Mouse (Mus musculus): ENCODE measurements around the gene Gosr2. TPM values are rescaled to one million over a fixed set of nuclear protein-coding genes. Genes with fewer than 3 reads are reported as not detected.

Gene Gosr2
- polyA plus RNA-seq, 1 experiment from 2014 or later, result 37.2 TPM

GRCm38 (mm10) chr11:103662546-103662945 is 35.2 kb downstream of the Gosr2 start:
- H3K36me3 ChIP-seq (replicated peaks), result no peaks in the 10 kb centered on the region
- no peaks in the 10 kb centered on the region for H3K9me3 ChIP-seq (replicated peaks)
- H3K9ac ChIP-seq, result no peak overlapping the region
- H3K27me3 ChIP-seq, result peaks cover 9% of the 10 kb centered on the region
- no peak overlapping the region for H3K4me2 ChIP-seq
- H3K27ac ChIP-seq (replicated peaks), result no peak overlapping the region
- H3K4me3 ChIP-seq (replicated peaks), result no peak overlapping the region
- no peak for ATAC-seq (ENCODE audit: insufficient read depth)
- 62% methylated on average over 5 of the region's 5 CpGs for WGBS (ENCODE audit: insufficient replicate concordance)
- H3K4me1 ChIP-seq (replicated peaks), result no peaks in the 10 kb centered on the region

- Histone ChIP-seq H3K4me1 (replicated peaks) (no peaks in the 10 kb centered on the region), H3K36me3 (replicated peaks) (no peaks in the 10 kb centered on the region), H3K9ac (no peak overlapping the region), H3K4me3 (replicated peaks) (no peak overlapping the region), H3K27me3 (peaks cover 6% of the 10 kb centered on the region), H3K4me2 (no peak overlapping the region), H3K9me3 (replicated peaks) (no peaks in the 10 kb centered on the region), H3K27ac (replicated peaks) (no peak overlapping the region)
- WGBS (ENCODE audit: insufficient replicate concordance), result 40% methylated on average over 4 of the region's 4 CpGs
- no peak for ATAC-seq (ENCODE audit: insufficient read depth)
Observed at GRCm38 (mm10) chr11:103661863-103662262, 35.8 kb downstream of the Gosr2 start.

- no peaks in the 10 kb centered on the region for H3K4me1 ChIP-seq (replicated peaks)
Observed at GRCm38 (mm10) chr11:103658189-103658588, 39.5 kb downstream of the Gosr2 start.

GRCm38 (mm10) chr11:103656520-103656919 is 41.2 kb downstream of the Gosr2 start:
- H3K4me2 ChIP-seq, result no peak overlapping the region
- no peak overlapping the region for H3K9ac ChIP-seq
- no peak overlapping the region for H3K4me3 ChIP-seq (replicated peaks)
- WGBS (ENCODE audit: insufficient replicate concordance), result 9% methylated on average over 3 of the region's 3 CpGs
- peaks cover 26% of the 10 kb centered on the region for H3K27me3 ChIP-seq
- H3K4me1 ChIP-seq (replicated peaks), result no peaks in the 10 kb centered on the region
- no peaks in the 10 kb centered on the region for H3K36me3 ChIP-seq (replicated peaks)
- no peaks in the 10 kb centered on the region for H3K9me3 ChIP-seq (replicated peaks)
- ATAC-seq (ENCODE audit: insufficient read depth), result no peak
- H3K27ac ChIP-seq (replicated peaks), result no peak overlapping the region

More at GRCm38 (mm10) chr11:103658189-103658588, 39.5 kb downstream of the Gosr2 start:
- Histone ChIP-seq H3K36me3 (replicated peaks) (no peaks in the 10 kb centered on the region), H3K4me2 (no peak overlapping the region), H3K9me3 (replicated peaks) (no peaks in the 10 kb centered on the region), H3K4me3 (replicated peaks) (no peak overlapping the region), H3K27me3 (peaks cover 10% of the 10 kb centered on the region), H3K27ac (replicated peaks) (no peak overlapping the region), H3K9ac (no peak overlapping the region)
- WGBS (ENCODE audit: insufficient replicate concordance), result 63% methylated on average over 7 of the region's 7 CpGs
- ATAC-seq (ENCODE audit: insufficient read depth), result no peak

GRCm38 (mm10) chr11:103653359-103653965 is 44.2 kb downstream of the Gosr2 start:
- 55% methylated on average over 10 of the region's 10 CpGs for whole genome bisulfite sequencing (ENCODE audit: insufficient replicate concordance)
- no peak for ATAC-seq (ENCODE audit: insufficient read depth)
- Histone ChIP-seq H3K9me3 (replicated peaks) (no peaks in the 10 kb centered on the region), H3K9ac (no peak overlapping the region), H3K27ac (replicated peaks) (no peak overlapping the region), H3K27me3 (peaks cover 57% of the 10 kb centered on the region), H3K36me3 (replicated peaks) (no peaks in the 10 kb centered on the region), H3K4me1 (replicated peaks) (no peaks in the 10 kb centered on the region), H3K4me2 (no peak overlapping the region), H3K4me3 (replicated peaks) (no peak overlapping the region)

GRCm38 (mm10) chr11:103651426-103651825 is 46.3 kb downstream of the Gosr2 start:
- Histone ChIP-seq H3K4me2 (no peak overlapping the region), H3K9me3 (replicated peaks) (no peaks in the 10 kb centered on the region), H3K9ac (no peak overlapping the region), H3K36me3 (replicated peaks) (no peaks in the 10 kb centered on the region), H3K4me3 (replicated peaks) (no peak overlapping the region), H3K4me1 (replicated peaks) (no peaks in the 10 kb centered on the region), H3K27ac (replicated peaks) (no peak overlapping the region), H3K27me3 (peaks cover 77% of the 10 kb centered on the region)
- 60% methylated on average over 6 of the region's 6 CpGs for WGBS (ENCODE audit: insufficient replicate concordance)
- ATAC-seq (ENCODE audit: insufficient read depth), result no peak

GRCm38 (mm10) chr11:103649983-103650493 is 47.7 kb downstream of the Gosr2 start:
- ATAC-seq (ENCODE audit: insufficient read depth), result no peak
- no peaks in the 10 kb centered on the region for H3K4me1 ChIP-seq (replicated peaks)
- H3K4me3 ChIP-seq (replicated peaks), result no peak overlapping the region
- H3K36me3 ChIP-seq (replicated peaks), result no peaks in the 10 kb centered on the region
- peak overlapping the region; percentile 39; the same call in 1 of the 2 replicates for H3K4me2 ChIP-seq
- no peak overlapping the region for H3K27ac ChIP-seq (replicated peaks)
- H3K9ac ChIP-seq, result no peak overlapping the region
- peaks cover 78% of the 10 kb centered on the region for H3K27me3 ChIP-seq
- WGBS (ENCODE audit: insufficient replicate concordance), result 2% methylated on average over 37 of the region's 37 CpGs
- no peaks in the 10 kb centered on the region for H3K9me3 ChIP-seq (replicated peaks)

- H3K4me3 ChIP-seq (replicated peaks), result peak within 1 kb of the TSS; percentile 12
- no peak for ATAC-seq (ENCODE audit: insufficient read depth)
- H3K36me3 ChIP-seq (replicated peaks), result no peaks in the 10 kb centered on the region
- H3K4me1 ChIP-seq (replicated peaks), result no peaks in the 10 kb centered on the region
- no peak within 1 kb of the TSS for H3K27ac ChIP-seq (replicated peaks)
- peak within 1 kb of the TSS; percentile 39 for H3K4me2 ChIP-seq
- H3K9ac ChIP-seq, result no peak within 1 kb of the TSS
- no peaks in the 10 kb centered on the region for H3K9me3 ChIP-seq (replicated peaks)
- WGBS (ENCODE audit: insufficient replicate concordance), result 1% methylated on average over 70 of the region's 71 CpGs
- peaks cover 78% of the 10 kb centered on the region for H3K27me3 ChIP-seq
Observed at GRCm38 (mm10) chr11:103649301-103649982, 48.3 kb downstream of the Gosr2 start, which contains the start of gene Rprml. Gene Rprml (plus strand): TSS chr11:103649570.

- H3K4me1 ChIP-seq (replicated peaks), result no peaks in the 10 kb centered on the region
- H3K4me2 ChIP-seq, result no peak overlapping the region
- H3K9me3 ChIP-seq (replicated peaks), result no peaks in the 10 kb centered on the region
- H3K27ac ChIP-seq (replicated peaks), result no peak overlapping the region
- H3K9ac ChIP-seq, result no peak overlapping the region
- peaks cover 78% of the 10 kb centered on the region for H3K27me3 ChIP-seq
- WGBS (ENCODE audit: insufficient replicate concordance), result 26% methylated on average over 7 of the region's 7 CpGs
- ATAC-seq (ENCODE audit: insufficient read depth), result no peak
- H3K36me3 ChIP-seq (replicated peaks), result no peaks in the 10 kb centered on the region
- no peak overlapping the region for H3K4me3 ChIP-seq (replicated peaks)
Observed at GRCm38 (mm10) chr11:103648656-103649055, 49.0 kb downstream of the Gosr2 start.

- 8% methylated on average over 11 of the region's 11 CpGs for WGBS (ENCODE audit: insufficient replicate concordance)
- no peak overlapping the region for H3K9ac ChIP-seq
- ATAC-seq (ENCODE audit: insufficient read depth), result no peak
- H3K4me1 ChIP-seq (replicated peaks), result no peaks in the 10 kb centered on the region
- H3K27me3 ChIP-seq, result peaks cover 73% of the 10 kb centered on the region
- H3K4me2 ChIP-seq, result no peak overlapping the region
- no peaks in the 10 kb centered on the region for H3K36me3 ChIP-seq (replicated peaks)
- no peak overlapping the region for H3K4me3 ChIP-seq (replicated peaks)
- H3K9me3 ChIP-seq (replicated peaks), result no peaks in the 10 kb centered on the region
- H3K27ac ChIP-seq (replicated peaks), result no peak overlapping the region
Observed at GRCm38 (mm10) chr11:103647921-103648620, 49.6 kb downstream of the Gosr2 start.

GRCm38 (mm10) chr11:103646301-103646700 is 51.4 kb downstream of the Gosr2 start:
- Histone ChIP-seq H3K9me3 (replicated peaks) (no peaks in the 10 kb centered on the region), H3K27me3 (peaks cover 60% of the 10 kb centered on the region), H3K4me3 (replicated peaks) (no peak overlapping the region), H3K4me2 (no peak overlapping the region), H3K9ac (no peak overlapping the region), H3K27ac (replicated peaks) (no peak overlapping the region), H3K36me3 (replicated peaks) (no peaks in the 10 kb centered on the region), H3K4me1 (replicated peaks) (no peaks in the 10 kb centered on the region)
- 59% methylated on average over 6 of the region's 6 CpGs for WGBS (ENCODE audit: insufficient replicate concordance)
- no peak for ATAC-seq (ENCODE audit: insufficient read depth)
